Mouse (Mus musculus): ENCODE results near the gene Cox10. TPM values are rescaled to one million over a fixed set of nuclear protein-coding genes. Genes with fewer than 3 reads are reported as not detected.

The Cox10 gene
- total and polyA plus RNA-seq, 3 experiments, result 23.4 to 60.3 (median 35.2) TPM

GRCm38 (mm10) chr11:63925161-63925582 lies 154.1 kb downstream of the Cox10 start:
- dilution Hi-C loops (cut with MboI; ENCODE audit: extremely low pct_ligation_motif_present, extremely low pct_unique_long_range_greater_than_20kb, low sequenced_read_pairs), result no loop called here
- Histone ChIP-seq H3K27ac (ENCODE audit: insufficient read depth, low read depth) (no peak overlapping the region), H3K9ac (ENCODE audit: insufficient read depth, low read depth) (no peak overlapping the region), H3K36me3 (replicated peaks in 1 of 2; ENCODE audit: control insufficient read depth in 1 of 2, insufficient read depth in 1 of 2, low read length in 1 of 2) (no peaks in the 10 kb centered on the region), H3K4me1 (ENCODE audit: control insufficient read depth in 1 of 2, insufficient read depth in 2 of 2) (peaks cover 0 to 31% of the 10 kb centered on the region in 2 experiments; a peak in 2 of 4 replicates), H3K79me2 (replicated peaks; ENCODE audit: control insufficient read depth, extremely low read depth, insufficient read depth, poor library complexity, severe bottlenecking) (no peaks in the 10 kb centered on the region), H3K27me3 (replicated peaks) (peaks cover 33% of the 10 kb centered on the region), H3K4me3 (replicated peaks in 1 of 3; ENCODE audit: low read depth in 2 of 3, low read length in 2 of 3, poor library complexity in 1 of 3) (no peak overlapping the region), H3K4me2 (ENCODE audit: insufficient read depth, low read depth, poor library complexity, severe bottlenecking) (peak overlapping the region; percentile 74), H3K9me3 (replicated peaks; ENCODE audit: low read length) (no peaks in the 10 kb centered on the region)
- in situ Hi-C loops (cut with MboI; ENCODE audit: low pct_ligation_motif_present, low pct_unique_long_range_greater_than_20kb, low sequenced_read_pairs), result loop anchor here (10.0 kb wide), 2 partner anchors 300 to 510 kb away; partner anchors contain the start of genes F930015N05Rik and Hs3st3a1
- TF ChIP-seq PAX5 (IDR thresholded peaks at IDR 0.05; ENCODE audit: low read length) (no peak), SIN3A (IDR thresholded peaks at IDR 0.05; ENCODE audit: low read length) (no peak), POLR2A (IDR thresholded peaks at IDR 0.05; ENCODE audit: low read depth, low read length) (no peak), MEF2A (IDR thresholded peaks at IDR 0.05; ENCODE audit: borderline replicate concordance, low read depth, low read length) (0 out of 2 replicates have a peak, but pooled peaks have one; percentile 23), TBP (conservative IDR thresholded peaks at IDR 0.05; ENCODE audit: low read depth, low read length) (peak; percentile 72), CTCF (conservative IDR thresholded peaks at IDR 0.05 in 1 of 2, IDR thresholded peaks at IDR 0.05 in 1 of 2; ENCODE audit: low read depth in 2 of 2, low read length in 2 of 2) (peak; percentile 16 to 93; a peak in 2 of 4 replicates), CHD2 (IDR thresholded peaks at IDR 0.05; ENCODE audit: low read length) (no peak), NELFE (IDR thresholded peaks at IDR 0.05; ENCODE audit: low read depth, low read length) (peak; percentile 38; the same call in 1 of the 2 replicates), TCF12 (IDR thresholded peaks at IDR 0.05; ENCODE audit: low read depth, low read length) (peak; percentile 42; the same call in 1 of the 2 replicates), JUND (conservative IDR thresholded peaks at IDR 0.05; ENCODE audit: low read depth, low read length) (no peak), GABPA (IDR thresholded peaks at IDR 0.05; ENCODE audit: insufficient replicate concordance, low read depth, low read length) (no peak), ETS1 (conservative IDR thresholded peaks at IDR 0.05; ENCODE audit: low read depth, low read length) (no peak), BHLHE40 (IDR thresholded peaks at IDR 0.05; ENCODE audit: low read depth, low read length) (no peak), ELF1 (IDR thresholded peaks at IDR 0.05; ENCODE audit: low read depth, low read length) (0 out of 2 replicates have a peak, but pooled peaks have one; percentile 15), CHD1 (IDR thresholded peaks at IDR 0.05; ENCODE audit: low read depth, low read length) (no peak), RAD21 (IDR thresholded peaks at IDR 0.05; ENCODE audit: low read depth, low read length) (peak; percentile 86), RCOR1 (conservative IDR thresholded peaks at IDR 0.05; ENCODE audit: low read depth, low read length) (no peak), HCFC1 (IDR thresholded peaks at IDR 0.05; ENCODE audit: low read depth, low read length) (no peak), POLR2AphosphoS2 (IDR thresholded peaks at IDR 0.05; ENCODE audit: low read depth, low read length) (no peak), MXI1 (IDR thresholded peaks at IDR 0.05; ENCODE audit: low read depth, low read length) (no peak), MAX (IDR thresholded peaks at IDR 0.05; ENCODE audit: low read length) (no peak), MYC (IDR thresholded peaks at IDR 0.05; ENCODE audit: low read depth, low read length) (no peak), MAZ (IDR thresholded peaks at IDR 0.05; ENCODE audit: low read depth, low read length) (no peak), USF2 (conservative IDR thresholded peaks at IDR 0.05; ENCODE audit: low read depth, low read length) (no peak), IRF4 (IDR thresholded peaks at IDR 0.05; ENCODE audit: low read depth, low read length) (0 out of 2 replicates have a peak, but pooled peaks have one; percentile 34), NRF1 (IDR thresholded peaks at IDR 0.05; ENCODE audit: low read depth, low read length) (no peak; the same call in 1 of the 2 replicates), ZC3H11A (IDR thresholded peaks at IDR 0.05; ENCODE audit: low read depth, low read length) (peak; percentile 55; the same call in 1 of the 2 replicates), JUN (IDR thresholded peaks at IDR 0.05; ENCODE audit: insufficient read depth, low read depth, low read length) (no peak), UBTF (IDR thresholded peaks at IDR 0.05; ENCODE audit: low read depth, low read length) (0 out of 2 replicates have a peak, but pooled peaks have one; percentile 47), E2F4 (IDR thresholded peaks at IDR 0.05; ENCODE audit: insufficient replicate concordance, low read depth, low read length) (no peak), MAFK (IDR thresholded peaks at IDR 0.05; ENCODE audit: insufficient replicate concordance, low read length) (no peak), ZMIZ1 (IDR thresholded peaks at IDR 0.05; ENCODE audit: low read depth, low read length) (no peak), EP300 (IDR thresholded peaks at IDR 0.05; ENCODE audit: low read length) (no peak), SMC3 (IDR thresholded peaks at IDR 0.05; ENCODE audit: low read depth, low read length) (peak; percentile 91), ZKSCAN1 (IDR thresholded peaks at IDR 0.05; ENCODE audit: borderline replicate concordance, low read depth, low read length) (no peak), ZNF384 (IDR thresholded peaks at IDR 0.05; ENCODE audit: low read depth, low read length) (no peak), USF1 (IDR thresholded peaks at IDR 0.05; ENCODE audit: low read depth, low read length) (no peak), KAT2A (IDR thresholded peaks at IDR 0.05; ENCODE audit: insufficient replicate concordance, low read length) (no peak)
- peak; percentile 75 for DNase-seq (ENCODE audit: extremely low read depth)

Data from CH12.LX (cell line).